Mouse (Mus musculus): ENCODE results near the gene Rapgef4.

DNA sequence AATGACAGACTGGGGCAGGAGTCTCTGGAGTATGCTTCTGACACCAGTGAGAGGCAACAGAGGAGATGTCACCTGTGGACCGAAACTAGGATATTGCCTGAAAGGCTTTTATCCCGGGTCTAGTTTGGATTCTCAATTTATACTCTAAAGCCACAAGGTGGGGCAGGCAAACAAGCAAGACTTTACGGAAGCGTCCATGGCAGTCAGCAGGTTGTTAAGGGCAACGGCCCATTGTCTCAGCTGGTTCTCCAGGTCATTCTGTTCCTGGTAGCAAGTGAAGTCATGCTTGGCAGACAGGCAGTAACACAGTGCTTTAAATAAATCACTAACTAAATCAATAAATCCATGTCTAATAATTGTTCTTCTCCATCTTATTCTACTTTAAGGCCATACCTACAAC lies 24.6 kb upstream of the Rapgef4 start:
- TF ChIP-seq CTCF (IDR thresholded peaks at IDR 0.05; ENCODE audit: borderline replicate concordance, control insufficient read depth, extremely low read depth, insufficient read depth, low read length, poor library complexity), result no peak
- TF ChIP-seq POLR2A (IDR thresholded peaks at IDR 0.05; ENCODE audit: control insufficient read depth, extremely low read depth, insufficient read depth, low read length, poor library complexity), result no peak

All from thymus, adult 2 months (tissue).